Mouse (Mus musculus) lung, postnatal 0 days (tissue): ENCODE results near the gene Rnf8.

ENCODE experiments used
- CTCF ChIP-seq: IDR thresholded peaks from 2 replicates; pipeline ENCODE4 v1.5.1; 2016; ENCODE audit warnings: antibody characterized with exemption, mild to moderate bottlenecking
- EP300 ChIP-seq: IDR thresholded peaks from 2 replicates; pipeline ENCODE4 v1.6.1; 2016; ENCODE audit warnings: antibody characterized with exemption, mild to moderate bottlenecking, control low read depth

GRCm38 (mm10) chr17:29615616-29616015, 1.0 kb downstream of the Rnf8 start:
- TF ChIP-seq EP300 (no peak), CTCF (no peak)
